Mouse (Mus musculus): ENCODE measurements at regions not wholly inside any gene's neighbourhood (a gene's known extent, or its start where the extent isn't known, plus 50 kb on each side); places are given as distances from the start of the nearest gene placed in this dataset.

- TF ChIP-seq CTCF (IDR thresholded peaks at IDR 0.05; ENCODE audit: extremely low read depth, insufficient read depth, insufficient read length, insufficient replicate concordance), result no peak
- TF ChIP-seq POLR2A (IDR thresholded peaks at IDR 0.05; ENCODE audit: low read depth, low read length), result no peak
These were observed 163.6 kb upstream of the Tgfbr2 start for GRCm38 (mm10) chr9:116338729-116339100.

Measured in spleen, adult 2 months (tissue).